Mouse (Mus musculus): Measurements from ENCODE around the gene Zfp26. TPM values are rescaled to one million over a fixed set of nuclear protein-coding genes. Genes with fewer than 3 reads are reported as not detected.

The Zfp26 gene
- polyA plus RNA-seq, 1 experiment from 2014 or later: 21.9 TPM

DNA sequence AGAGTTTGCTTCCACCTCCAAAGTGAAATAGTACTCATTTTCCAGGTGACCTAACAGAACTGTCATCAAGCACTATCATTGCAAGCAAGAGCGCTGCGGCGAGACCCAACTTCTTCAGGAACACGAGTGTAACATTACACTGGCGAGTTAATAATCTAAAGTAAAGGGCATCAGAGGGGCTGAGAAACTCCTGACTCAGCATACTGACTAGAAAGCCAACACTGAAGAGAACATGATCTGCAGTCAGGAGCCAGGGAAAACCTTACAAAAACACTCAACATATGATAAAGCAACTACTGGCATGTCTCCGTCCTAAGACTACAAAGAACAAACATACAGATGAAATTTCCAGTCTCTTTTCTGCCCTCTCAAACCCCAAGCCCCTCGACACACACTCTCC lies 76.3 kb downstream of the Zfp26 start:
- H3K27me3 ChIP-seq (ENCODE audit: control insufficient read depth, insufficient read depth, low read length): no peaks in the 10 kb centered on the region

More for the DNA sequence above, 76.3 kb downstream of the Zfp26 start:
- no peak for DNase-seq (ENCODE audit: low spot score)
- Histone ChIP-seq H3K4me3 (replicated peaks; ENCODE audit: low read length) (peak overlapping the region; percentile 58), H3K9me3 (ENCODE audit: control insufficient read depth, low read length) (0 out of 2 replicates have a peak, but pooled peaks cover 9% of the 10 kb centered on the region), H3K36me3 (replicated peaks; ENCODE audit: control insufficient read depth, insufficient read depth) (no peaks in the 10 kb centered on the region), H3K4me2 (replicated peaks) (peak overlapping the region; percentile 64), H3K9ac (peak overlapping the region; percentile 71), H3K4me1 (replicated peaks; ENCODE audit: control insufficient read depth, insufficient read depth, low read length) (peaks cover 11% of the 10 kb centered on the region), H3K27ac (no peak overlapping the region)
- 90% methylated on average over 7 of the region's 7 CpGs for WGBS
- no peak for ATAC-seq (ENCODE audit: low FRiP score)

Other genes starting within 250 kb of the Zfp26 start
- not detected in 2 replicates for gene Olfr871, start 248.0 kb downstream of the Zfp26 start, polyA plus RNA-seq (2014; fragmentation: Nextera tagmentation; extraction: Ambion mirVana)
- not detected in 2 replicates for gene Olfr872, start 223.0 kb downstream of the Zfp26 start, polyA plus RNA-seq (2014; fragmentation: Nextera tagmentation; extraction: Ambion mirVana)
- gene Olfr39, start 177.8 kb downstream of the Zfp26 start, polyA plus RNA-seq (2014; fragmentation: Nextera tagmentation; extraction: Ambion mirVana): not detected in 2 replicates
- not detected in 2 replicates for gene Olfr873, start 161.6 kb downstream of the Zfp26 start, polyA plus RNA-seq (2014; fragmentation: Nextera tagmentation; extraction: Ambion mirVana)
- gene Olfr18, start 124.1 kb downstream of the Zfp26 start, polyA plus RNA-seq (2014; fragmentation: Nextera tagmentation; extraction: Ambion mirVana): not detected in 2 replicates
- gene Zfp560, start 75.0 kb downstream of the Zfp26 start, polyA plus RNA-seq (2014; fragmentation: Nextera tagmentation; extraction: Ambion mirVana): 40.5 and 44.3 TPM in 2 replicates
- gene Zfp426, start 32.6 kb upstream of the Zfp26 start, polyA plus RNA-seq (2014; fragmentation: Nextera tagmentation; extraction: Ambion mirVana): 37.3 and 39.4 TPM in 2 replicates
- gene Zfp266, start 61.3 kb upstream of the Zfp26 start, polyA plus RNA-seq (2014; fragmentation: Nextera tagmentation; extraction: Ambion mirVana): 90.6 and 92.2 TPM in 2 replicates
- 43.0 and 44.7 TPM in 2 replicates for gene Zfp846, start 121.1 kb upstream of the Zfp26 start, polyA plus RNA-seq (2014; fragmentation: Nextera tagmentation; extraction: Ambion mirVana)
- 414 and 480 TPM in 2 replicates for gene Ubl5, start 182.7 kb upstream of the Zfp26 start, polyA plus RNA-seq (2014; fragmentation: Nextera tagmentation; extraction: Ambion mirVana)
- 10.2 and 10.5 TPM in 2 replicates for gene Fbxl12, start 184.6 kb upstream of the Zfp26 start, polyA plus RNA-seq (2014; fragmentation: Nextera tagmentation; extraction: Ambion mirVana)
- gene Pin1, start 191.9 kb upstream of the Zfp26 start, polyA plus RNA-seq (2014; fragmentation: Nextera tagmentation; extraction: Ambion mirVana): 64.5 and 64.6 TPM in 2 replicates

Data from hindbrain, embryonic 14.5 days (tissue).